Mouse (Mus musculus) lung, embryonic 14.5 days (tissue): ENCODE measurements around the gene Cd3eap. TPM values are rescaled to one million over a fixed set of nuclear protein-coding genes. Genes with fewer than 3 reads are reported as not detected.

ENCODE experiments used
- ATAC-seq: fragments of 200-750 bp; cut with Nextera tagmentation; 2 replicates; pipeline ENCODE4 v1.8.0; 2017; ENCODE audit warnings: mild to moderate bottlenecking, moderate TSS enrichment, moderate library complexity; ENCODE audit not compliant: insufficient read depth
- DNase-seq: peaks from one replicate; pipeline ENCODE4 v3.0.0-alpha.2; 2015
- H3K27ac ChIP-seq: fragments of 300-500 bp; sonication (generic); 2 replicates; pipeline ENCODE4 v1.5.1; 2014; ENCODE audit warnings: low read depth, mild to moderate bottlenecking, moderate library complexity
- H3K27me3 ChIP-seq: fragments of 300-500 bp; sonication (generic); 2 replicates; pipeline ENCODE4 v1.6.1; 2014; ENCODE audit warnings: low read length, control low read depth; ENCODE audit not compliant: insufficient read depth
- H3K36me3 ChIP-seq: fragments of 300-500 bp; sonication (generic); 2 replicates; pipeline ENCODE4 v1.6.1; 2014; ENCODE audit warnings: control low read depth; ENCODE audit not compliant: insufficient read depth
- H3K4me1 ChIP-seq: fragments of 300-500 bp; sonication (generic); 2 replicates; pipeline ENCODE4 v1.6.1; 2014; ENCODE audit warnings: antibody characterized with exemption, control low read depth; ENCODE audit not compliant: insufficient read depth
- H3K4me2 ChIP-seq: fragments of 300-500 bp; sonication (generic); 2 replicates; pipeline ENCODE4 v1.6.1; 2014; ENCODE audit warnings: mild to moderate bottlenecking
- H3K4me3 ChIP-seq: fragments of 300-500 bp; sonication (generic); 2 replicates; pipeline ENCODE4 v1.5.1; 2014; ENCODE audit warnings: low read depth, low read length
- H3K9ac ChIP-seq: fragments of 300-500 bp; sonication (generic); 2 replicates; pipeline ENCODE4 v1.6.1; 2014
- H3K9me3 ChIP-seq: fragments of 300-500 bp; sonication (generic); 2 replicates; pipeline ENCODE4 v1.6.1; 2016; ENCODE audit warnings: low read depth, low read length, control low read depth
- CTCF ChIP-seq: IDR thresholded peaks from 2 replicates; pipeline ENCODE4 v1.5.1; 2016; ENCODE audit warnings: antibody characterized with exemption, low read depth
- WGBS: fragments of 180-500 bp; shearing (Covaris S2); extraction: QIAGEN DNeasy Blood & Tissue Kit; methylation state at CpG from one replicate; pipeline ENCODE4 v1.1.7; 2014; 5-methylcytosine and 5-hydroxymethylcytosine counted together
- polyA plus RNA-seq: library from polyadenylated mRNA; unstranded; fragments of >200 nt; fragmentation: Nextera tagmentation; extraction: Ambion mirVana; gene quantifications from 2 replicates; pipeline ENCODE4 v1.2.1, GENCODE M21; 2014

Cd3eap gene
- polyA plus RNA-seq, 1 experiment from 2014 or later, result 24.2 TPM

DNA sequence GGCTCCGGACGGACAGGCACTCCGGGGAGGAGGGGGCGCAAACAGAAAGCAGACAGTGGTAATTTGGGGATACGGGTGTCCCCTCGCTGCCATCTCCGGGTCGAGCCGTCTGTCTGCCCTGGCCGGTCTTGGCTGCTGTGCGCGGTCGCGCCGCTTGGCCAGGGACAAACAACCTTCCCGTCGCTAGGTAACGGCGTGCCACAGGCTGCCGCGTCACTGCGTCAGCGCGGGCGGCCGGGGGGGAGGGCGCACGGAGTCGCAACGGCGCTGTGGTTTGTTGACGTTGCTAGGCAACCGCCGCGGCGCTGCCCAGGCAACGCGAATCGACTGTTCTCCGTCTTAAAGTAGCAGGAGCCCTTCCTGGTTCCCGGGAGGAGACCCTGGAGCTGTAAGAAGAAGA lies 39.4 kb downstream of the Cd3eap start:
- Histone ChIP-seq H3K9ac (peak overlapping the region; percentile 48), H3K36me3 (no peaks in the 10 kb centered on the region), H3K9me3 (no peaks in the 10 kb centered on the region), H3K27me3 (no peaks in the 10 kb centered on the region), H3K4me1 (no peaks in the 10 kb centered on the region), H3K27ac (no peak overlapping the region), H3K4me3 (peak overlapping the region; percentile 41), H3K4me2 (peak overlapping the region; percentile 77)
- 0% methylated on average over 41 of the region's 41 CpGs for WGBS
- peak; percentile 99 for DNase-seq
- ATAC-seq, result peak; percentile 96
- no peak; the same call in 1 of the 2 replicates for TF ChIP-seq CTCF

DNA sequence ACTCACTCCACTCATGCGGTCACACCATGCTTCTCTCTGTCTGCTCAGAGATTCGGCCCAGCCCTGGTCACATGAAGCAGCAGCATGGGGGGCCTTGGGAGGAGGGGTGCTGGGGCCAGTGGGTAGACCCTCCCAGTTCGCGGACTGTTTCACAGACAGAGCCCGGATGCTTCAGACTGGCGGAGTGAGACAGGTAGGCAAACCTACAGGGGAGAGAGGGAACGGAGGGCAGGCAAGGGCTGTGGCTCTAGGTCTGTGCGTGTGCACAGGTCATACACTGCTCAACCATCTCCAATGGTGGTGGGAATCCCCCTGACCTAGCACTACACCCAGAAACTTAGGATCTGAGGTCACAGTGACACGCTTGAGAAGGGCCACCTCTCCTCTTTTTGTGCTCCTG lies 39.8 kb downstream of the Cd3eap start:
- no peak overlapping the region for H3K27ac ChIP-seq
- H3K4me2 ChIP-seq, result peak overlapping the region; percentile 77
- H3K4me3 ChIP-seq, result peak overlapping the region; percentile 41
- DNase-seq (no peak), ATAC-seq (peak; percentile 64)
- no peaks in the 10 kb centered on the region for H3K27me3 ChIP-seq
- H3K36me3 ChIP-seq, result no peaks in the 10 kb centered on the region
- no peaks in the 10 kb centered on the region for H3K4me1 ChIP-seq
- 9% methylated on average over 9 of the region's 9 CpGs for WGBS
- no peak for TF ChIP-seq CTCF
- no peaks in the 10 kb centered on the region for H3K9me3 ChIP-seq
- H3K9ac ChIP-seq, result peak overlapping the region; percentile 48

DNA sequence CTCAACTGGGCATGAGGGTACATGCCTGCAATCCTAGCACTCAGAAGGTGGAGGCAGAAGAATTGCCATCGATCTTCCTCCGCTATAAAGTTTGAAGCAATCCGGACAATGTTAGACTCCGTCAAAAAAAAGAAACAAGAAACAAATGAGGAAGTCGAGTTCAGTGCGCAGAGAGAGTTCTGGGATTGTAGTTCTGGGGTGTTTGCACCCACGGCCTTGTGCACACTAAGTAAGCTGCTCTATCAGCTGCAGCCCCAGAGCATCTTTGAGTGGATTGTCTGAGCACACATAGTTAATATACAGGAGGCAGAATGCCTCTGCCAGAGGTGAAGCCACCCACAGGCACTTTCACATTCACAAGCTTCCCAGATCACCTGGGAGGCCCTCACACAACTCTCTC lies 40.6 kb downstream of the Cd3eap start:
- WGBS, result 73% methylated on average over 7 of the region's 7 CpGs
- TF ChIP-seq CTCF, result no peak
- Histone ChIP-seq H3K4me3 (no peak overlapping the region), H3K9me3 (no peaks in the 10 kb centered on the region), H3K27me3 (no peaks in the 10 kb centered on the region), H3K36me3 (no peaks in the 10 kb centered on the region), H3K27ac (no peak overlapping the region), H3K4me2 (no peak overlapping the region), H3K9ac (no peak overlapping the region), H3K4me1 (no peaks in the 10 kb centered on the region)
- no peak for ATAC-seq
- DNase-seq, result no peak

DNA sequence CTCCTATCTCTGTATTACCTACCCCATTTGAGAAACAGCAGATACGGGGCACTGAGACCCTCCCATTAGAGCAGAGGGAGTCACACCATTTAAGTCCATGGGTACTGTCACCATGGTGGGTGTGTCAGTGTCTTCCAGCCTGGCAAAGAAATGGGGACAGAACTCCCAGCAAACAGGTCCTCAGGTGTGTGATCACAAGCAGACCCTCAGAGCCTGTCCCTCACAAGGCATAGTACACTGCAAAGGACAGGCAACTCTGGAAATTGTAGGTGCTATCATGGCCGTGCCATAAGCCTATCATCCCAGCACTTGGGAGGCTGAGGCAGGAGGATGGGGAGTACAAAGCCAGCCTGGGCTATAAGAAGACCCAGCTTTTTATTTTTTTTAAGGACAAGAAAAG lies 41.1 kb downstream of the Cd3eap start:
- Histone ChIP-seq H3K9ac (no peak overlapping the region), H3K4me1 (no peaks in the 10 kb centered on the region), H3K4me3 (no peak overlapping the region), H3K27me3 (no peaks in the 10 kb centered on the region), H3K36me3 (no peaks in the 10 kb centered on the region), H3K4me2 (no peak overlapping the region), H3K27ac (no peak overlapping the region), H3K9me3 (no peaks in the 10 kb centered on the region)
- ATAC-seq (no peak), DNase-seq (no peak)
- no peak for TF ChIP-seq CTCF
- WGBS, result 54% methylated on average over 2 of the region's 2 CpGs

DNA sequence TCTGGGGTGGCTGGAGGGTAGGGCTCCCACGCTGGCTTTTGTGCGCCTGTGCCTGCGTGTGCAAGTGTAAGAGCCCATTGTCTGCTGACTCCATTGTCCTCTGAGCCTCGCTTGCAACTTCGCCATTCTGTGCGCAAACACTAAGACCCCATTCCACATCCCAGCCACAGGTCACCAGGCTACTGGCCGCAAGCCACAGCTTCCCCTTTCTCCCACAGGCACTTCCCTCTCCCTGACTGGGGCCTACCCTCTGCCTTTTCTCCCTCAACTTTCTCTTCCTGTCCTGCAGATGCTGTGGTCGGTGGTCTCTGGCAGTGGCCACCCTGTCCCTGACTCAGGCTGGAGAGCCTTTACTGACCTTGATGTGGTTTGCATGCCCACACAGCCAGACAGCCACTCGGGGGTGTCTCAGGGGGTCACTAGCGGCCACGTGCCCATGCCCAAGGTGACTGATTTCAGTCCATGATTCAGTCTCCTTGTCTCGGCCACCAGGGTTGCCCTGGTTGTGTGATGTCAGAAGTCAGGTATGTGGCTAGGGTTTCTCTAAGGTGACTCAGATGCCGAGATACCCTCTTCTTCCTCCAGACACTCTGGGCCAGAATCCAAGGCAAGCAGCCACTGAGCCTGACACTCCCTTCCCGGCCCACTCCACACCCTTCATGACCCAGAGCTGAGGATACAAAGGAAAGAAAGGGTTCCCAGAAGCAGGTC lies 42.7 kb downstream of the Cd3eap start:
- Histone ChIP-seq H3K9ac (no peak overlapping the region), H3K4me1 (no peaks in the 10 kb centered on the region), H3K36me3 (no peaks in the 10 kb centered on the region), H3K9me3 (no peaks in the 10 kb centered on the region), H3K4me2 (no peak overlapping the region), H3K27ac (no peak overlapping the region), H3K27me3 (no peaks in the 10 kb centered on the region), H3K4me3 (no peak overlapping the region)
- ATAC-seq (no peak), DNase-seq (no peak)
- WGBS, result 50% methylated on average over 14 of the region's 14 CpGs
- TF ChIP-seq CTCF, result no peak

DNA sequence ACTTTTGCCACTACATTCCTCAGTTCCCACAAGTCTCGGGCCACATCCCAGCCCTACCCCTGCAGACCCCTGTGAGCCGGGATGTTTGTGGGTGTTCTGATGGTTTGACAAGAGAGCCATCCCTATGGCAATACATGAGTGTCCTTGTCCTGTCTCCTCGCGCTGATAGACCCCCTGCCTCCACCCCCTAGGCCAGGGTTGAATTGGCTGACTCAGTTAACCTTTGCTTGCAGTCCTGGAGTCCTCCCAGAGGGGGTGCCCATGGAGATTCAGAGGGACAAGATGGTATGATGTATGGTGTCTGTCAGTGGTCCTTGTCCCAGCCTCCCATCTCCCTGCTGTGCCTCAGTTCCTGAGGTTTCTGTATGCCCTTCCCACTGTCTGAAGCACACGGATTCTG lies 45.2 kb downstream of the Cd3eap start:
- no peak overlapping the region for H3K4me3 ChIP-seq
- no peaks in the 10 kb centered on the region for H3K4me1 ChIP-seq
- TF ChIP-seq CTCF, result no peak
- ATAC-seq (no peak), DNase-seq (no peak)
- H3K9ac ChIP-seq, result no peak overlapping the region
- no peak overlapping the region for H3K4me2 ChIP-seq
- no peak overlapping the region for H3K27ac ChIP-seq
- no peaks in the 10 kb centered on the region for H3K36me3 ChIP-seq
- WGBS, result 41% methylated on average over 5 of the region's 5 CpGs
- no peaks in the 10 kb centered on the region for H3K9me3 ChIP-seq
- no peaks in the 10 kb centered on the region for H3K27me3 ChIP-seq

DNA sequence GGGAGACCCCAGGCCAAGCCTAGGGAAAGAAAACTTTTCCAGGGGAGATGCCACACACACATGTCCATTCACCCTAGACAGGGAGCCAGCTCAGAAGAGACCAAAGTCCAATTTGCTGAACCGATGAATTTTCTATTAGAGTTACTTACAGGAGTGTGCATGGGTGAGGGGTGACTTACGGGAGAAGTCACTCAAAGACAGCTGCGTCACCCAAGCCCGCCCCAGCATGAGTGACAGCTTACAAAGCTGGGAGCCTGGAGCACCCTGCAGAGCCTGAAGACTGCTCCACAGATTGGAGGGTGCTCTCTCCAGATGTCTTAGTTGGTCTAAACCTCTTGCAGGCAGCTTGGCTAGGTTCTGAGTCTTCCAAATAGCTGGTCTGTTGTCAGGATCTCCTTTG lies 47.3 kb downstream of the Cd3eap start:
- no peak for ATAC-seq
- Histone ChIP-seq H3K27me3 (peaks cover 5% of the 10 kb centered on the region; the same call in 1 of the 2 replicates), H3K4me3 (no peak overlapping the region), H3K27ac (no peak overlapping the region), H3K9ac (no peak overlapping the region), H3K4me1 (no peaks in the 10 kb centered on the region), H3K9me3 (no peaks in the 10 kb centered on the region), H3K4me2 (no peak overlapping the region), H3K36me3 (no peaks in the 10 kb centered on the region)
- DNase-seq, result no peak
- 36% methylated on average over 4 of the region's 4 CpGs for WGBS
- no peak for TF ChIP-seq CTCF
